Mouse (Mus musculus) ovary, adult 10 weeks (tissue): ENCODE measurements around the gene Cts6. TPM values are rescaled to one million over a fixed set of nuclear protein-coding genes. Genes with fewer than 3 reads are reported as not detected.

Experiments
- polyA plus RNA-seq: library from polyadenylated mRNA; stranded (reverse); fragments of 350-450 nt; fragmentation: Illumina TruSeq; extraction: RNeasy Lipid Tissue Mini Kit (QIAGEN cat#74804); gene quantifications from one replicate; pipeline ENCODE4 v1.2.3, GENCODE M21; 2014

The Cts6 gene
- not detected for polyA plus RNA-seq

GRCm38 (mm10) chr13:61203310-61203709 is at the start of gene Cts6:
TSS of gene Cts6 (minus strand) at chr13:61203410.

GRCm38 (mm10) chr13:61164156-61164555 is 39.1 kb downstream of the Cts6 start, which contains the start of gene Ctsr:
TSS of gene Ctsr (minus strand) at chr13:61164256.

Other genes with a start within 250 kb of the Cts6 start
- not detected for gene Ctsj, start 197.5 kb downstream of the Cts6 start, polyA plus RNA-seq
- gene Ctsq, start 162.8 kb downstream of the Cts6 start, polyA plus RNA-seq, result not detected
- gene Ctsr, start 39.2 kb downstream of the Cts6 start, polyA plus RNA-seq, result not detected
- not detected for gene Cts8, start 51.9 kb upstream of the Cts6 start, polyA plus RNA-seq
- not detected for gene Gm49398, start 85.4 kb upstream of the Cts6 start, polyA plus RNA-seq
- not detected for gene Cts7, start 154.8 kb upstream of the Cts6 start, polyA plus RNA-seq